Mouse (Mus musculus): Measurements from ENCODE around the gene Stk32b. TPM values are rescaled to one million over a fixed set of nuclear protein-coding genes. Genes with fewer than 3 reads are reported as not detected.

The Stk32b gene
- polyA plus RNA-seq, 1 experiment from 2014 or later: 0.50 TPM

DNA sequence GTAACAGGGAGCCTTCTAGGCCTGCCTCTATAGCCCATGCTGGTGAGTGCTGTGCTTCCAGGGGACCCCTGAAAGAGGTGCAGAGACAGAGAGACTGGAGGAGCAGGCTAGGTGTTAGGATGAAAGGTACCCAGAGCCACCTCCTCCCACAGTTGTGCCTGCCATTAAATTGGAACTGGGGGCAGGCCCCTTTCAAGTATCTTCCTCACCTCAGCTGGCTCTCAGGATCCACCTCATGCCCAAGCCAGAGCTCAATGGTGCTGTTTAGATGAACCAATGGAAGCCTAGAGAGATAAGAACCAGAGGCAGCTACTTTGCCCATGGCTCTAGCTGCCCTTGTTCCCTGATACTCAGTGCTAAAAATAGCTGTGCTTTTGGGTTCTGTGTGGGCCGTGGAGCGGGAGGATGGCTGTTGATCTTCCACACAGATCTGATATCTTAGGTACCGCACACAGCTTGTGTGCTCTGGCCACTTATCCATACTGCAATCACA lies 221.9 kb downstream of the Stk32b start:
- no peaks in the 10 kb centered on the region for H3K27me3 ChIP-seq (ENCODE audit: control insufficient read depth, insufficient read depth, low read depth, low read length)
- H3K4me3 ChIP-seq (ENCODE audit: low read length): no peak overlapping the region
- no peaks in the 10 kb centered on the region for H3K36me3 ChIP-seq (ENCODE audit: control insufficient read depth, insufficient read depth, low read length)
- H3K9ac ChIP-seq (ENCODE audit: low read length): no peak overlapping the region
- WGBS: 61% methylated on average over 3 of the region's 3 CpGs
- H3K4me1 ChIP-seq (replicated peaks; ENCODE audit: control insufficient read depth, insufficient read depth, low read length): no peaks in the 10 kb centered on the region
- H3K9me3 ChIP-seq (ENCODE audit: control insufficient read depth, low read length): no peaks in the 10 kb centered on the region; the same call in 1 of the 2 replicates
- H3K27ac ChIP-seq (ENCODE audit: low read length): no peak overlapping the region
- no peak overlapping the region for H3K4me2 ChIP-seq (ENCODE audit: low read depth, low read length)
- ATAC-seq (ENCODE audit: low read depth): no peak

DNA sequence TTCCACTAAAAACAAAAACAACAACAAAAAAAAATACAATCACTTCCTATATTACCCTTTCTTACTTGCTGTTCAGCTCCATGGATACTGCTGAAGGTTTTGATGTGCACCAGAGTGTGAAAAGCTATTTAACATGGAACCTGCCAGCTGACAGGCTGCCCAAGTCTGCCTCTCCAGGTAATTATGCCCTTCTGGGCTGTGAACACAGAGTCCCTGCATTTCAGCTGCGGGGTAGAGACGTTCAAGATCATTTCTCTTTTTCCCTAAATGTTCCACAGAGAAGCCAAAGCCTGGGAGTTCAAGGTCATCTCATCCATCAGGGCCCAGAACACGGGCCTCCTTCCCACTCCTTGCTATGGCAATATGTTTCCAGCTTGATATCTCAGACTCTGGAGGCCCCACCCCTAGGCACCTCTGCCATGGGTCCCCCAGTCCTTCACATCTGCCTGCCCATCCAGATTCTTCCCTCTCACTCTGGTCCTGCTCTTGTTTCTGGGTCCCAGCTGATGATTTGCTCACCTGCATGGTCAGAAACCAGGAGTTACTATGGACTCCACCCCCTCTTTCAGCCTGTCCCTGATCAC lies 244.9 kb downstream of the Stk32b start:
- Histone ChIP-seq H3K9ac (ENCODE audit: low read length) (no peak overlapping the region), H3K4me1 (replicated peaks; ENCODE audit: control insufficient read depth, insufficient read depth, low read length) (no peaks in the 10 kb centered on the region), H3K4me2 (ENCODE audit: low read depth, low read length) (no peak overlapping the region), H3K27me3 (ENCODE audit: control insufficient read depth, insufficient read depth, low read depth, low read length) (no peaks in the 10 kb centered on the region), H3K4me3 (ENCODE audit: low read length) (no peak overlapping the region), H3K27ac (ENCODE audit: low read length) (no peak overlapping the region), H3K36me3 (ENCODE audit: control insufficient read depth, insufficient read depth, low read length) (no peaks in the 10 kb centered on the region), H3K9me3 (ENCODE audit: control insufficient read depth, low read length) (no peaks in the 10 kb centered on the region)
- WGBS: 62% methylated on average over 3 of the region's 3 CpGs
- no peak for ATAC-seq (ENCODE audit: low read depth)

DNA sequence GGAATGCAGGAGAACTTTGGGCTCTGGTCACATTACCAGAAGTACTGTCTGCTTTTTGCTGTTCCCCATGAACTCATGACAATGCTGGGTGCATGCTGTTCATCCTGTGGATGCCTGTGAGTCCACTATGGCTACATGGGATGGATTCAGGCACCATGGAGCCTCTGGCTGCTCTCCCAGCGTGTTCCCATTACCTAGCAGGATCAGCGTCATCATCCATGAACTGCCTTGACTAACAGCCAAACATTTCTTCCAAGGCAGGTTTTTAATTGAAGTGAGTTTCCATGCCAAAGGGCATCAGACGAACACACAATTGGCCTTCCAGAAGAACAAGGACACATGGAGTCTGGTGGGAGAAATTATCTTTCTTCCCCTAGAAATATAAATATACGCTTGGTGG lies 245.4 kb downstream of the Stk32b start:
- Histone ChIP-seq H3K4me1 (replicated peaks; ENCODE audit: control insufficient read depth, insufficient read depth, low read length) (no peaks in the 10 kb centered on the region), H3K27me3 (ENCODE audit: control insufficient read depth, insufficient read depth, low read depth, low read length) (no peaks in the 10 kb centered on the region), H3K4me2 (ENCODE audit: low read depth, low read length) (no peak overlapping the region), H3K27ac (ENCODE audit: low read length) (no peak overlapping the region), H3K9ac (ENCODE audit: low read length) (no peak overlapping the region), H3K9me3 (ENCODE audit: control insufficient read depth, low read length) (no peaks in the 10 kb centered on the region), H3K4me3 (ENCODE audit: low read length) (no peak overlapping the region), H3K36me3 (ENCODE audit: control insufficient read depth, insufficient read depth, low read length) (no peaks in the 10 kb centered on the region)
- ATAC-seq (ENCODE audit: low read depth): no peak
- 79% methylated on average over 4 of the region's 4 CpGs for WGBS

DNA sequence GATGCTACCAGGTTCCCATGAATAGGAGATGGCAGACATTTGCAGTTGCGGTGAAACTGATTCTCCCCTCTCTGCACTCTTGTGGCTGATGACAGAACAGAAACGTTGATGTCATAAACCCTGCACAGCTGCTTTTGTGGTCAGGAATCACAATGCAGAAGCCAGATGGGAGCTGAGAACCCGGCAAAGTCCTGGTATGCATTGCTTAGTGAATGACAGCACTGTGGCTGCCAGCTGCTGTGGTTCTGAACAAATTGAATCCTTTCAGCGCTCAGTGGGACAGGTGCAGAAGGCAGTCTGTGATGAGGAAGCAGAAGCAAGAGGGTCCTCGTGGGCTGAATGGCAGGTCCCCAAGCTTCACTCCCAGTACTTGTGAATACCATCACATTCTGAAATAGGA lies 247.9 kb downstream of the Stk32b start:
- WGBS: 71% methylated on average over 5 of the region's 5 CpGs
- Histone ChIP-seq H3K9ac (ENCODE audit: low read length) (no peak overlapping the region), H3K9me3 (ENCODE audit: control insufficient read depth, low read length) (no peaks in the 10 kb centered on the region), H3K4me3 (ENCODE audit: low read length) (no peak overlapping the region), H3K4me2 (ENCODE audit: low read depth, low read length) (no peak overlapping the region), H3K36me3 (ENCODE audit: control insufficient read depth, insufficient read depth, low read length) (no peaks in the 10 kb centered on the region), H3K27ac (ENCODE audit: low read length) (no peak overlapping the region), H3K27me3 (ENCODE audit: control insufficient read depth, insufficient read depth, low read depth, low read length) (no peaks in the 10 kb centered on the region), H3K4me1 (replicated peaks; ENCODE audit: control insufficient read depth, insufficient read depth, low read length) (no peaks in the 10 kb centered on the region)
- ATAC-seq (ENCODE audit: low read depth): no peak

DNA sequence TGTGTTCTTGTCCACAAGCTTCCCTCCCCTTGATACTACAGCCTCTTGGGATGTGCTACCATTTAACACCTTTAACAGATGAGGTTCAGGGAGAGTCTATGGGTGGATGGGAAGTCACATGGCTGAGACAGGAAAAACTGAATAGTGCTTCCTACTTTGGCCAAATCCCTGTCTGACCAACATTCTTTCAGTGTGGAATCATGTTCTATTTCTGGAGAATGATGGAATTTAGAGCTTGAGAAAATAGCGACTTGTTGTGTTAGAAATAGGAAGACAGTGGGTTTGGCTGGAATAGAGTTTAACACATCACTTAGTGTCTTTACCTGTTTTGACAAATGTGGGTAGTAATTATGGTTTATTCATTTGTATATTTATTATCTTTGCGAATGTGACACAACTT lies 249.3 kb downstream of the Stk32b start:
- no peak for ATAC-seq (ENCODE audit: low read depth)
- Histone ChIP-seq H3K9me3 (ENCODE audit: control insufficient read depth, low read length) (no peaks in the 10 kb centered on the region), H3K4me1 (replicated peaks; ENCODE audit: control insufficient read depth, insufficient read depth, low read length) (no peaks in the 10 kb centered on the region), H3K4me2 (ENCODE audit: low read depth, low read length) (no peak overlapping the region), H3K27me3 (ENCODE audit: control insufficient read depth, insufficient read depth, low read depth, low read length) (no peaks in the 10 kb centered on the region), H3K9ac (ENCODE audit: low read length) (no peak overlapping the region), H3K27ac (ENCODE audit: low read length) (no peak overlapping the region), H3K36me3 (ENCODE audit: control insufficient read depth, insufficient read depth, low read length) (no peaks in the 10 kb centered on the region), H3K4me3 (ENCODE audit: low read length) (no peak overlapping the region)
- WGBS: 72% methylated on average over 2 of the region's 2 CpGs

DNA sequence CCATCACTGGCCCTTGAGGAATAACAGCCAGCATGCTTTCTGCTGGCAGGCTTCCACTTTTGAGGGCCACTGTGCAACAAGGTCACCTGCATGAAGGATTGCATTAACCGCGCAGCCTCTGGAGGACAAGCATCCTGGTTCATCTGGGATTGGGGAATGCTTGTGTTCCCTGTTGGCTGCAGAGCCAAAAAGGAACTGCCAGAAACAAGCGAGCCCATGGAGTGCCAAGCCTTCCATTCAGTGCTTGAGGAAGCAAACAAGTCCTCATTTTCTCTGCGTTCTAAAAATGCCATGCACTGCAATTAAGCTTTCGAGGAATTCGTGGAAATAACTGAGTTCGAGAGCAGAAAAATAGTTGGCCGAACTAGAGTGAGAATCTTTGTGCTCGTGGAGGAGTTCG lies 251.5 kb downstream of the Stk32b start:
- WGBS: 82% methylated on average over 10 of the region's 10 CpGs

DNA sequence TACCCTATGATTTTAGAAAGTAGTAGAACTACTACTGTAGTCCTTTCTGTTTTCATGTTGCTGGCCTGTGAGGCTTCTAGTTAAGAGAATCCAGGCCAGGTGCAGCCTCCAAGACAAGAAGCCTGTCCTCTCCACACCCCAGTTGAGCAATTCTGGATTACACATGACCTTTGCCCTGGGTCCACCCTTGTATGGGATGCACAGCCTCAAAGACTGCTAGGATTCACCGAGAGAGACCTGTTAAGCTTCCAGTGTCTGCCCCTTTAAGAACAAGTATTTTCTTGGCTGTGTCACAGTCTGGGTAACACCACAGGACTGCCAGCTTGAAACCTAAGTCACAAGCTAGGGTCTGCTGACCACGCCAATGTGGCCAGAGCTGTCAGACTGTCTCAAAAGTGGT lies 258.7 kb downstream of the Stk32b start:
- H3K4me3 ChIP-seq (ENCODE audit: low read length): no peak overlapping the region
- 59% methylated on average over 2 of the region's 2 CpGs for whole genome bisulfite sequencing

More for the DNA sequence above, 251.5 kb downstream of the Stk32b start:
- Histone ChIP-seq H3K4me2 (ENCODE audit: low read depth, low read length) (no peak overlapping the region), H3K9me3 (ENCODE audit: control insufficient read depth, low read length) (no peaks in the 10 kb centered on the region), H3K4me3 (ENCODE audit: low read length) (no peak overlapping the region), H3K9ac (ENCODE audit: low read length) (no peak overlapping the region), H3K4me1 (replicated peaks; ENCODE audit: control insufficient read depth, insufficient read depth, low read length) (no peaks in the 10 kb centered on the region), H3K27me3 (ENCODE audit: control insufficient read depth, insufficient read depth, low read depth, low read length) (no peaks in the 10 kb centered on the region), H3K27ac (ENCODE audit: low read length) (no peak overlapping the region), H3K36me3 (ENCODE audit: control insufficient read depth, insufficient read depth, low read length) (no peaks in the 10 kb centered on the region)
- no peak for ATAC-seq (ENCODE audit: low read depth)

DNA sequence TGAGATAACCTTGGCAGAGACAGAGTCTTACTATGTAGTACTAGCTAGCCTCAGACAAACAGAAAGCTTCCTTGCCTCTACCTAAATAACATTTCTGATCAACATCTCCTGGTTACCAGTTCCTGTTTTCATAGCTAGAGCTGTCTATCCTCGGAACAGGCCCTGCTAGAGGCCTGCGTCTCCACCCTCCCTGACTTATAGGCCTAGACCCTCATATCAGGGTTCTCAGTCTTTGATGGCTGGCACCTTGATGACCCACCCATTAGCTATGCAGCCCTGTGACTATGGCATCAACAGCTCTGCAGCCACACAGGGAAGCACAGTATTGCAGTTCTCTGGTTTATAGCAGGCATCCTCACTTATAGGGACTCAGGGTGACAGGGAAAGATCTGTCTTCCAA lies 259.1 kb downstream of the Stk32b start:
- Histone ChIP-seq H3K27me3 (ENCODE audit: control insufficient read depth, insufficient read depth, low read depth, low read length) (no peaks in the 10 kb centered on the region), H3K36me3 (ENCODE audit: control insufficient read depth, insufficient read depth, low read length) (no peaks in the 10 kb centered on the region), H3K4me1 (replicated peaks; ENCODE audit: control insufficient read depth, insufficient read depth, low read length) (no peaks in the 10 kb centered on the region), H3K9ac (ENCODE audit: low read length) (no peak overlapping the region), H3K27ac (ENCODE audit: low read length) (no peak overlapping the region), H3K4me3 (ENCODE audit: low read length) (no peak overlapping the region), H3K4me2 (ENCODE audit: low read depth, low read length) (no peak overlapping the region), H3K9me3 (ENCODE audit: control insufficient read depth, low read length) (no peaks in the 10 kb centered on the region)
- 70% methylated on average over 2 of the region's 2 CpGs for WGBS
- ATAC-seq (ENCODE audit: low read depth): no peak

More for the DNA sequence above, 258.7 kb downstream of the Stk32b start:
- no peak overlapping the region for H3K9ac ChIP-seq (ENCODE audit: low read length)
- no peaks in the 10 kb centered on the region for H3K27me3 ChIP-seq (ENCODE audit: control insufficient read depth, insufficient read depth, low read depth, low read length)
- no peaks in the 10 kb centered on the region for H3K36me3 ChIP-seq (ENCODE audit: control insufficient read depth, insufficient read depth, low read length)
- no peak overlapping the region for H3K4me2 ChIP-seq (ENCODE audit: low read depth, low read length)
- ATAC-seq (ENCODE audit: low read depth): no peak
- H3K9me3 ChIP-seq (ENCODE audit: control insufficient read depth, low read length): no peaks in the 10 kb centered on the region
- H3K27ac ChIP-seq (ENCODE audit: low read length): no peak overlapping the region
- no peaks in the 10 kb centered on the region for H3K4me1 ChIP-seq (replicated peaks; ENCODE audit: control insufficient read depth, insufficient read depth, low read length)

DNA sequence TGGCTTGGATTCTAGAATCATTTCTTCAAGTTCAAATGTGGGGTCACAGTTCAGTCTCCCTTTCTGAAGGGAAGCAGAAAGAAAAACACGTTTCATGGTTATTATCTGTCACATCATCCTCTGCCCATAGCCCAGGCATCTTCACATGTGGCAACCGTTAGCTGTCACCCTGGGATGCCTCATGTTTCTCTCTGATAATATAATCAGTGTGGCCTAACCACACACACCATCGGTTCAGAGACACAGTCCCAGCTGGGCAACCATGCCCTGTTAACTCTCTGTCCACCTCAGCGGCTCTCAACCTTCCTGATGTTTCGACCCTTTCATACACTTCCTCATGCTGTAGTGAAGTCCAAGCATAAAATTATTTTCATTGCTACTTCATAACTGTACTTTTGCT lies 259.8 kb downstream of the Stk32b start:
- Histone ChIP-seq H3K27ac (ENCODE audit: low read length) (no peak overlapping the region), H3K4me1 (replicated peaks; ENCODE audit: control insufficient read depth, insufficient read depth, low read length) (no peaks in the 10 kb centered on the region), H3K4me2 (ENCODE audit: low read depth, low read length) (no peak overlapping the region), H3K9ac (ENCODE audit: low read length) (no peak overlapping the region), H3K36me3 (ENCODE audit: control insufficient read depth, insufficient read depth, low read length) (no peaks in the 10 kb centered on the region), H3K4me3 (ENCODE audit: low read length) (no peak overlapping the region), H3K9me3 (ENCODE audit: control insufficient read depth, low read length) (no peaks in the 10 kb centered on the region), H3K27me3 (ENCODE audit: control insufficient read depth, insufficient read depth, low read depth, low read length) (no peaks in the 10 kb centered on the region)
- no peak for ATAC-seq (ENCODE audit: low read depth)
- 63% methylated on average over 5 of the region's 5 CpGs for WGBS

DNA sequence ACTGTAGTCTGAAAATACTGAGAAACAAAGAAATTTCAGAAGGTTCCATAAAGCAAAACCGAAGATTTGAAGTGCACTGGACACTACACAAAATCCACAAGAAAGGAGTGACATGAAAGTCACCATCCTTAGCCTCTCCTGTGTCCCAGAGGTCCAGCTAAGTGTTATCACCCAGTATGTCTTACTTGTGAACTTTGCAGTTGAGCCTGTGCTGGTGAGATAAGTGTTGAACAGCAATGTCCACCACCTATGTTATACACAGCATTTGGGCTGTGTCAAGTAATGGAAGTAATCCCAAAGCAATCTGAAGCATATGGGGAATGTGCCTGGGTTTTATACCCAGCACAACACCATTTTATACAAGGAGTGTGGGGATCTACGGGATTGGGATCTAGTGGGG lies 260.4 kb downstream of the Stk32b start:
- no peak overlapping the region for H3K4me2 ChIP-seq (ENCODE audit: low read depth, low read length)
- 46% methylated on average over 2 of the region's 2 CpGs for WGBS
- H3K27me3 ChIP-seq (ENCODE audit: control insufficient read depth, insufficient read depth, low read depth, low read length): no peaks in the 10 kb centered on the region
- no peaks in the 10 kb centered on the region for H3K4me1 ChIP-seq (replicated peaks; ENCODE audit: control insufficient read depth, insufficient read depth, low read length)
- H3K36me3 ChIP-seq (ENCODE audit: control insufficient read depth, insufficient read depth, low read length): no peaks in the 10 kb centered on the region
- no peak overlapping the region for H3K4me3 ChIP-seq (ENCODE audit: low read length)
- H3K27ac ChIP-seq (ENCODE audit: low read length): no peak overlapping the region
- no peaks in the 10 kb centered on the region for H3K9me3 ChIP-seq (ENCODE audit: control insufficient read depth, low read length)
- H3K9ac ChIP-seq (ENCODE audit: low read length): no peak overlapping the region
- no peak for ATAC-seq (ENCODE audit: low read depth)

All from lung, embryonic 16.5 days (tissue).